Mouse (Mus musculus): ENCODE data around the gene Reg4. TPM values are rescaled to one million over a fixed set of nuclear protein-coding genes. Genes with fewer than 3 reads are reported as not detected.

Gene Reg4
- total and polyA plus RNA-seq, 2 experiments from 2014 or later, result not detected

- no peaks in the 10 kb centered on the region for H3K27me3 ChIP-seq (ENCODE audit: control insufficient read depth, insufficient read depth, low read length)
- no peaks in the 10 kb centered on the region for H3K9me3 ChIP-seq (replicated peaks; ENCODE audit: control insufficient read depth, low read length)
- no peak overlapping the region for H3K27ac ChIP-seq (ENCODE audit: low read depth)
- TF ChIP-seq EP300 (IDR thresholded peaks at IDR 0.05; ENCODE audit: low read depth) (no peak), CTCF (IDR thresholded peaks at IDR 0.05; ENCODE audit: low read depth) (no peak)
- 50% methylated on average over 9 of the region's 9 CpGs for WGBS
- no peaks in the 10 kb centered on the region for H3K36me3 ChIP-seq (replicated peaks; ENCODE audit: control insufficient read depth, insufficient read depth, low read length)
- H3K4me1 ChIP-seq (ENCODE audit: control insufficient read depth, insufficient read depth), result no peaks in the 10 kb centered on the region
- H3K9ac ChIP-seq (replicated peaks; ENCODE audit: low read depth, low read length), result no peak overlapping the region
- no peak overlapping the region for H3K4me3 ChIP-seq (ENCODE audit: low read depth, low read length)
- ATAC-seq (ENCODE audit: insufficient read depth, low read depth), result no peak
- no peak overlapping the region for H3K4me2 ChIP-seq (ENCODE audit: low read depth, low read length)
- no peak for DNase-seq (ENCODE audit: low spot score)
These were observed 24.0 kb upstream of the Reg4 start for GRCm38 (mm10) chr3:98197711-98198532.

- no peak overlapping the region for H3K4me3 ChIP-seq (ENCODE audit: low read depth, low read length)
- H3K4me2 ChIP-seq (ENCODE audit: low read depth, low read length), result no peak overlapping the region
- H3K4me1 ChIP-seq (ENCODE audit: control insufficient read depth, insufficient read depth), result no peaks in the 10 kb centered on the region
- H3K36me3 ChIP-seq (replicated peaks; ENCODE audit: control insufficient read depth, insufficient read depth, low read length), result no peaks in the 10 kb centered on the region
- no peaks in the 10 kb centered on the region for H3K27me3 ChIP-seq (ENCODE audit: control insufficient read depth, insufficient read depth, low read length)
- DNase-seq (ENCODE audit: low spot score) (no peak), ATAC-seq (ENCODE audit: insufficient read depth, low read depth) (no peak)
- H3K27ac ChIP-seq (ENCODE audit: low read depth), result no peak overlapping the region
- no peaks in the 10 kb centered on the region for H3K9me3 ChIP-seq (replicated peaks; ENCODE audit: control insufficient read depth, low read length)
- 68% methylated on average over 5 of the region's 5 CpGs for WGBS
- no peak overlapping the region for H3K9ac ChIP-seq (replicated peaks; ENCODE audit: low read depth, low read length)
- no peak for TF ChIP-seq CTCF (IDR thresholded peaks at IDR 0.05; ENCODE audit: low read depth)
- TF ChIP-seq EP300 (IDR thresholded peaks at IDR 0.05; ENCODE audit: low read depth), result no peak
These were observed 22.2 kb upstream of the Reg4 start for GRCm38 (mm10) chr3:98199747-98200146.

GRCm38 (mm10) chr3:98203282-98203681 lies 18.7 kb upstream of the Reg4 start:
- no peaks in the 10 kb centered on the region for H3K36me3 ChIP-seq (replicated peaks; ENCODE audit: control insufficient read depth, insufficient read depth, low read length)
- H3K9me3 ChIP-seq (replicated peaks; ENCODE audit: control insufficient read depth, low read length), result no peaks in the 10 kb centered on the region
- no peak overlapping the region for H3K4me2 ChIP-seq (ENCODE audit: low read depth, low read length)
- no peaks in the 10 kb centered on the region for H3K27me3 ChIP-seq (ENCODE audit: control insufficient read depth, insufficient read depth, low read length)
- no peak overlapping the region for H3K9ac ChIP-seq (replicated peaks; ENCODE audit: low read depth, low read length)
- H3K4me3 ChIP-seq (ENCODE audit: low read depth, low read length), result no peak overlapping the region
- WGBS, result 43% methylated on average over 5 of the region's 5 CpGs
- DNase-seq (ENCODE audit: low spot score) (no peak), ATAC-seq (ENCODE audit: insufficient read depth, low read depth) (peak; percentile 36; the same call in 1 of the 2 replicates)
- no peak for TF ChIP-seq EP300 (IDR thresholded peaks at IDR 0.05; ENCODE audit: low read depth)
- TF ChIP-seq CTCF (IDR thresholded peaks at IDR 0.05; ENCODE audit: low read depth), result no peak
- H3K4me1 ChIP-seq (ENCODE audit: control insufficient read depth, insufficient read depth), result no peaks in the 10 kb centered on the region
- no peak overlapping the region for H3K27ac ChIP-seq (ENCODE audit: low read depth)

- no peak for TF ChIP-seq EP300 (IDR thresholded peaks at IDR 0.05; ENCODE audit: low read depth)
- H3K27ac ChIP-seq (ENCODE audit: low read depth), result no peak overlapping the region
- no peak overlapping the region for H3K4me3 ChIP-seq (ENCODE audit: low read depth, low read length)
- H3K9ac ChIP-seq (replicated peaks; ENCODE audit: low read depth, low read length), result no peak overlapping the region
- H3K36me3 ChIP-seq (replicated peaks; ENCODE audit: control insufficient read depth, insufficient read depth, low read length), result no peaks in the 10 kb centered on the region
- H3K4me1 ChIP-seq (ENCODE audit: control insufficient read depth, insufficient read depth), result no peaks in the 10 kb centered on the region
- DNase-seq (ENCODE audit: low spot score) (no peak), ATAC-seq (ENCODE audit: insufficient read depth, low read depth) (no peak)
- H3K4me2 ChIP-seq (ENCODE audit: low read depth, low read length), result no peak overlapping the region
- 38% methylated on average over 3 of the region's 3 CpGs for WGBS
- H3K9me3 ChIP-seq (replicated peaks; ENCODE audit: control insufficient read depth, low read length), result no peaks in the 10 kb centered on the region
- no peaks in the 10 kb centered on the region for H3K27me3 ChIP-seq (ENCODE audit: control insufficient read depth, insufficient read depth, low read length)
These were observed 15.0 kb upstream of the Reg4 start for GRCm38 (mm10) chr3:98206977-98207376.

GRCm38 (mm10) chr3:98209161-98209560 lies 12.8 kb upstream of the Reg4 start:
- H3K27me3 ChIP-seq (ENCODE audit: control insufficient read depth, insufficient read depth, low read length), result no peaks in the 10 kb centered on the region
- TF ChIP-seq CTCF (IDR thresholded peaks at IDR 0.05; ENCODE audit: low read depth) (no peak), EP300 (IDR thresholded peaks at IDR 0.05; ENCODE audit: low read depth) (no peak)
- H3K9me3 ChIP-seq (replicated peaks; ENCODE audit: control insufficient read depth, low read length), result no peaks in the 10 kb centered on the region
- no peak overlapping the region for H3K4me3 ChIP-seq (ENCODE audit: low read depth, low read length)
- 58% methylated on average over 4 of the region's 4 CpGs for WGBS
- no peaks in the 10 kb centered on the region for H3K36me3 ChIP-seq (replicated peaks; ENCODE audit: control insufficient read depth, insufficient read depth, low read length)
- H3K4me1 ChIP-seq (ENCODE audit: control insufficient read depth, insufficient read depth), result no peaks in the 10 kb centered on the region
- no peak for ATAC-seq (ENCODE audit: insufficient read depth, low read depth)
- no peak overlapping the region for H3K4me2 ChIP-seq (ENCODE audit: low read depth, low read length)
- H3K9ac ChIP-seq (replicated peaks; ENCODE audit: low read depth, low read length), result no peak overlapping the region
- no peak overlapping the region for H3K27ac ChIP-seq (ENCODE audit: low read depth)
- no peak for DNase-seq (ENCODE audit: low spot score)

- no peak overlapping the region for H3K9ac ChIP-seq (replicated peaks; ENCODE audit: low read depth, low read length)
- TF ChIP-seq EP300 (IDR thresholded peaks at IDR 0.05; ENCODE audit: low read depth) (no peak), CTCF (IDR thresholded peaks at IDR 0.05; ENCODE audit: low read depth) (no peak)
These were observed 11.1 kb upstream of the Reg4 start for GRCm38 (mm10) chr3:98210860-98211259.

More at GRCm38 (mm10) chr3:98210860-98211259, 11.1 kb upstream of the Reg4 start:
- Histone ChIP-seq H3K9me3 (replicated peaks; ENCODE audit: control insufficient read depth, low read length) (no peaks in the 10 kb centered on the region), H3K4me2 (ENCODE audit: low read depth, low read length) (no peak overlapping the region), H3K4me3 (ENCODE audit: low read depth, low read length) (no peak overlapping the region), H3K27ac (ENCODE audit: low read depth) (no peak overlapping the region), H3K4me1 (ENCODE audit: control insufficient read depth, insufficient read depth) (no peaks in the 10 kb centered on the region), H3K36me3 (replicated peaks; ENCODE audit: control insufficient read depth, insufficient read depth, low read length) (no peaks in the 10 kb centered on the region), H3K27me3 (ENCODE audit: control insufficient read depth, insufficient read depth, low read length) (no peaks in the 10 kb centered on the region)
- DNase-seq (ENCODE audit: low spot score), result no peak
- 69% methylated on average over 10 of the region's 10 CpGs for WGBS
- no peak for ATAC-seq (ENCODE audit: insufficient read depth, low read depth)

All from heart, postnatal 0 days (tissue).